Mouse (Mus musculus) hindbrain, embryonic 16.5 days (tissue): ENCODE measurements around the gene Ldah. TPM values are rescaled to one million over a fixed set of nuclear protein-coding genes. Genes with fewer than 3 reads are reported as not detected.
"Not testable (repeated sequence)": the region's sequence is repeated elsewhere in the genome, so short reads cannot be mapped to it uniquely, and the experiment has no call there.

Experiments
- ATAC-seq: fragments of 200-750 bp; cut with Nextera tagmentation; 2 replicates; pipeline ENCODE4 v1.8.0; 2017; ENCODE audit warnings: moderate TSS enrichment, moderate library complexity
- H3K27ac ChIP-seq: fragments of 300-500 bp; sonication (generic); 2 replicates; pipeline ENCODE4 v1.5.1; 2014; ENCODE audit warnings: low read depth, mild to moderate bottlenecking, control low read depth, low read length, moderate library complexity
- H3K27me3 ChIP-seq: fragments of 300-500 bp; sonication (generic); replicated peaks from 2 replicates; pipeline ENCODE4 v1.6.1; 2014; ENCODE audit warnings: low read length; ENCODE audit not compliant: control insufficient read depth, insufficient read depth
- H3K36me3 ChIP-seq: fragments of 300-500 bp; sonication (generic); 2 replicates; pipeline ENCODE4 v1.6.1; 2014; ENCODE audit warnings: mild to moderate bottlenecking, low read length, moderate library complexity, mixed read lengths; ENCODE audit not compliant: control insufficient read depth, insufficient read depth
- H3K4me1 ChIP-seq: fragments of 300-500 bp; sonication (generic); 2 replicates; pipeline ENCODE4 v1.6.1; 2014; ENCODE audit warnings: low read depth, low read length; ENCODE audit not compliant: control insufficient read depth, insufficient read depth
- H3K4me2 ChIP-seq: fragments of 300-500 bp; sonication (generic); 2 replicates; pipeline ENCODE4 v1.6.1; 2014; ENCODE audit warnings: mild to moderate bottlenecking, low read length, control low read depth, moderate library complexity
- H3K4me3 ChIP-seq: fragments of 300-500 bp; sonication (generic); 2 replicates; pipeline ENCODE4 v1.5.1; 2014; ENCODE audit warnings: mild to moderate bottlenecking, low read length, control low read depth, moderate library complexity
- H3K9ac ChIP-seq: fragments of 300-500 bp; sonication (generic); 2 replicates; pipeline ENCODE4 v1.6.1; 2014; ENCODE audit warnings: low read depth, mild to moderate bottlenecking, control low read depth, low read length, moderate library complexity
- H3K9me3 ChIP-seq: fragments of 300-500 bp; sonication (generic); 2 replicates; pipeline ENCODE4 v1.6.1; 2014; ENCODE audit warnings: mild to moderate bottlenecking, low read length, moderate library complexity; ENCODE audit not compliant: control insufficient read depth
- WGBS: fragments of 180-500 bp; shearing (Covaris S2); extraction: QIAGEN DNeasy Blood & Tissue Kit; methylation state at CpG from one replicate; pipeline ENCODE4 v1.1.7; 2014; 5-methylcytosine and 5-hydroxymethylcytosine counted together
- polyA plus RNA-seq: library from polyadenylated mRNA; unstranded; fragments of >200 nt; fragmentation: Nextera tagmentation; extraction: Ambion mirVana; gene quantifications from 2 replicates; pipeline ENCODE4 v1.2.1, GENCODE M21; 2015

Gene Ldah
- 61.9 and 75.3 TPM in 2 replicates for polyA plus RNA-seq

- Histone ChIP-seq H3K4me3 (peak within 1 kb of the TSS; percentile 89), H3K4me1 (peaks cover 9% of the 10 kb centered on the region), H3K4me2 (peak within 1 kb of the TSS; percentile 86), H3K27me3 (no peaks in the 10 kb centered on the region), H3K9ac (peak within 1 kb of the TSS; percentile 84), H3K9me3 (no peaks in the 10 kb centered on the region), H3K36me3 (no peaks in the 10 kb centered on the region), H3K27ac (peak within 1 kb of the TSS; percentile 76)
- WGBS: under 1% methylated on average over 34 of the region's 34 CpGs
- peak; percentile 100 for ATAC-seq
Observed at GRCm38 (mm10) chr12:8207978-8208403, at the start of gene Ldah. Ldah (plus strand) TSS chr12:8208107.

- ATAC-seq: no peak
- no peak overlapping the region for H3K27ac ChIP-seq
- no peaks in the 10 kb centered on the region for H3K36me3 ChIP-seq
- H3K4me2 ChIP-seq: no peak overlapping the region
- H3K4me3 ChIP-seq: no peak overlapping the region
- no peaks in the 10 kb centered on the region for H3K9me3 ChIP-seq
- WGBS: 73% methylated on average over 2 of the region's 2 CpGs
- no peaks in the 10 kb centered on the region for H3K4me1 ChIP-seq
- no peaks in the 10 kb centered on the region for H3K27me3 ChIP-seq
- no peak overlapping the region for H3K9ac ChIP-seq
Observed at GRCm38 (mm10) chr12:8167743-8168142, 40.2 kb upstream of the Ldah start.

- Histone ChIP-seq H3K27me3 (no peaks in the 10 kb centered on the region), H3K27ac (no peak overlapping the region), H3K4me2 (no peak overlapping the region), H3K4me3 (no peak overlapping the region), H3K4me1 (no peaks in the 10 kb centered on the region), H3K9ac (no peak overlapping the region), H3K36me3 (no peaks in the 10 kb centered on the region), H3K9me3 (no peaks in the 10 kb centered on the region)
- no peak for ATAC-seq
- 72% methylated on average over 6 of the region's 6 CpGs for WGBS
Observed at GRCm38 (mm10) chr12:8180921-8181320, 27.0 kb upstream of the Ldah start.

GRCm38 (mm10) chr12:8181744-8182143 lies 26.2 kb upstream of the Ldah start:
- Histone ChIP-seq H3K9me3 (no peaks in the 10 kb centered on the region), H3K9ac (no peak overlapping the region), H3K36me3 (no peaks in the 10 kb centered on the region), H3K4me3 (no peak overlapping the region), H3K27me3 (no peaks in the 10 kb centered on the region), H3K4me2 (no peak overlapping the region), H3K27ac (no peak overlapping the region), H3K4me1 (no peaks in the 10 kb centered on the region)
- no peak for ATAC-seq

GRCm38 (mm10) chr12:8184518-8184917 lies 23.4 kb upstream of the Ldah start:
- Histone ChIP-seq H3K9ac (no peak overlapping the region), H3K4me1 (no peaks in the 10 kb centered on the region), H3K27ac (no peak overlapping the region), H3K4me3 (no peak overlapping the region), H3K9me3 (no peaks in the 10 kb centered on the region), H3K4me2 (no peak overlapping the region), H3K36me3 (no peaks in the 10 kb centered on the region), H3K27me3 (no peaks in the 10 kb centered on the region)
- ATAC-seq: no peak

GRCm38 (mm10) chr12:8188161-8188560 lies 19.7 kb upstream of the Ldah start:
- no peak overlapping the region for H3K4me2 ChIP-seq
- no peaks in the 10 kb centered on the region for H3K27me3 ChIP-seq
- H3K27ac ChIP-seq: no peak overlapping the region
- H3K4me3 ChIP-seq: no peak overlapping the region
- no peaks in the 10 kb centered on the region for H3K36me3 ChIP-seq
- no peak overlapping the region for H3K9ac ChIP-seq
- H3K4me1 ChIP-seq: no peaks in the 10 kb centered on the region
- H3K9me3 ChIP-seq: no peaks in the 10 kb centered on the region
- ATAC-seq: no peak

GRCm38 (mm10) chr12:8188796-8189535 lies 18.9 kb upstream of the Ldah start:
- H3K9me3 ChIP-seq, ATAC-seq, H3K27ac ChIP-seq, H3K27me3 ChIP-seq, H3K4me3 ChIP-seq, H3K4me1 ChIP-seq, H3K9ac ChIP-seq, H3K4me2 ChIP-seq, H3K36me3 ChIP-seq: not testable (repeated sequence)
- WGBS: 91% methylated on average over 15 of the region's 15 CpGs

GRCm38 (mm10) chr12:8189722-8190121 lies 18.2 kb upstream of the Ldah start:
- Histone ChIP-seq H3K4me1 (no peaks in the 10 kb centered on the region), H3K27ac (no peak overlapping the region), H3K4me3 (no peak overlapping the region), H3K36me3 (no peaks in the 10 kb centered on the region), H3K9ac (no peak overlapping the region), H3K27me3 (no peaks in the 10 kb centered on the region), H3K9me3 (no peaks in the 10 kb centered on the region), H3K4me2 (no peak overlapping the region)
- WGBS: 69% methylated on average over 3 of the region's 3 CpGs
- no peak for ATAC-seq

- H3K27me3 ChIP-seq: no peaks in the 10 kb centered on the region
- peaks cover 9% of the 10 kb centered on the region for H3K4me1 ChIP-seq
- H3K9ac ChIP-seq: no peak overlapping the region
- no peak overlapping the region for H3K27ac ChIP-seq
- H3K9me3 ChIP-seq: no peaks in the 10 kb centered on the region
- no peak overlapping the region for H3K4me2 ChIP-seq
- no peaks in the 10 kb centered on the region for H3K36me3 ChIP-seq
- 84% methylated on average over 2 of the region's 2 CpGs for WGBS
- ATAC-seq: no peak
- no peak overlapping the region for H3K4me3 ChIP-seq
Observed at GRCm38 (mm10) chr12:8205721-8206120, 2.2 kb upstream of the Ldah start.
